Mouse (Mus musculus) lung, postnatal 10 days (tissue): ENCODE data around the gene Actn4.

ENCODE experiments used
- DNase-seq: peaks from one replicate; pipeline ENCODE4 v3.0.0; 2021

Actn4 gene

DNA sequence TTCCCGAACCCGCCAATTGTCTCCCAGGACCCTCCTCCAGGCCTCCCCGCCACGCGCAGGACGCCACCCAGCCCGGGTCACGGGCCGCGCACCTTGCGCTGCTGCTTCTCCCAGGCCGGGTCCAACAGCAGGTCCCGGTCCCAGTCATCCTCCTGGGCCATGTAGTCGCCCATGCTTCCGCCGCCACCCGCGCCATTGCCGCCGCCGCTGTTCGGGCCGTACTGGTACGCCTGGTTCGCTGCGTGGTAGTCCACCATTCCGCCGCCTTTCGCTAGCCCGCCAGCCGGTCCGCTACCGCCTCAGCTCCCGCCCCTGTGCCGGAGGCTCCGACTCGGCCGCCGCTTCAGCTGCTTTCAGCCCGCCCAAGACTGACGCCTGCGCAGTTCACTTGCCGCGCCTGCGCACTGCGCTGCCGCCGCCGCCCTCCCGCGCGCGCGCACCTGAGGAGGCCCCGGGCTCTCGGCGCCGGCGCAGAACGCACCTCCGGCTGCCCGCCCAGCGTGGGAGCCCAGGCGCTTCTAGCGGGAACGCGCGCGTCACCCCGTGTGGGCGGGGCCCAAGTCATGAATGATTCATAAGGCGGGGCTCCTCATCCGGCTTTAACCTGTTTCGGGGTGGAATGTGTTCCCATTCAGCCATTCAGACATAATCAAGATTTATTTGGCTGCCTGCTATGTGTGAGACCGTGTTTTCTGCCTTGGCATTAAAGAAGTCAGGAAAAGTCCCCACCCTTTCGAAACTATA is at the start of gene Actn4:
Gene Actn4, minus strand, starts transcription at position 414 of the 744 bp plus-strand sequence.
- peak; percentile 99 for DNase-seq

DNA sequence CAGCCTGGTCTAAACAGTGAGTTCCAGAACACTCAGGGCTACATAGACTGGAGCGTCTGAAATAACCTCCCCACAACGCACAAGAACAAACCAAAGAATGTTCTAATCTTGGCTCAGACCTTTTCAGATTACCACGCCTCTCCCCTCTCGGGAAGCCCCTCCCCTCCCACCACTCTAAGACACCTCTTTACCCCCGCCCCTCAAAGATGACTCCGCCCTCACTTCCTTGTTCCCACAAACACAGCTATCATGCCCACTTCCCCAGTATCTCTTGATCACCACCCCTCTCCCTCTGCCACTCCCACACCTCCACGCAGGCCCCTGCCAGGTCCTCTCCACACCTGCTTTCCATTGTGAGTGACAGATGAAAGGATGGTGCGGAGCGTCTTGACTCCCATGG is 46.6 kb upstream of the Actn4 start:
- DNase-seq, result peak; percentile 31

DNA sequence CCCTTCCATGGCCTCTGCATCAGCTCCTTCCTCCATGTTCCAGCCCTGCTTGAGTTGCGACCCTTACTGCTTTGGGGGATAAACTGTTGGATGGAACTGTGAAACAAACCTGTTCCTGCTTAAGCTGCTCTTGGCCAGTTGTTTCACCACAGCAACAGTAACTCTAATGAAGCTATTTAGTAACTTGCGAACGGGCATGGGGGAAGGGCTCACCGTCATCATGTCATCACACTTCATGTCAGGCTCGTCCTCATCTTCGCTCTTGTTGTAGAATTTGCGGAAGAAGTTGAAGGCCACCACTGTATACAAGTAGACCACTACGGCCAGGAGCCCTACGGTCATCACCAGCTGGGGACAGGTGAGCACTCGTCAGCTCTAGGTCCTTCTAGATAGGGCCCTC is 46.0 kb upstream of the Actn4 start:
- DNase-seq, result no peak

DNA sequence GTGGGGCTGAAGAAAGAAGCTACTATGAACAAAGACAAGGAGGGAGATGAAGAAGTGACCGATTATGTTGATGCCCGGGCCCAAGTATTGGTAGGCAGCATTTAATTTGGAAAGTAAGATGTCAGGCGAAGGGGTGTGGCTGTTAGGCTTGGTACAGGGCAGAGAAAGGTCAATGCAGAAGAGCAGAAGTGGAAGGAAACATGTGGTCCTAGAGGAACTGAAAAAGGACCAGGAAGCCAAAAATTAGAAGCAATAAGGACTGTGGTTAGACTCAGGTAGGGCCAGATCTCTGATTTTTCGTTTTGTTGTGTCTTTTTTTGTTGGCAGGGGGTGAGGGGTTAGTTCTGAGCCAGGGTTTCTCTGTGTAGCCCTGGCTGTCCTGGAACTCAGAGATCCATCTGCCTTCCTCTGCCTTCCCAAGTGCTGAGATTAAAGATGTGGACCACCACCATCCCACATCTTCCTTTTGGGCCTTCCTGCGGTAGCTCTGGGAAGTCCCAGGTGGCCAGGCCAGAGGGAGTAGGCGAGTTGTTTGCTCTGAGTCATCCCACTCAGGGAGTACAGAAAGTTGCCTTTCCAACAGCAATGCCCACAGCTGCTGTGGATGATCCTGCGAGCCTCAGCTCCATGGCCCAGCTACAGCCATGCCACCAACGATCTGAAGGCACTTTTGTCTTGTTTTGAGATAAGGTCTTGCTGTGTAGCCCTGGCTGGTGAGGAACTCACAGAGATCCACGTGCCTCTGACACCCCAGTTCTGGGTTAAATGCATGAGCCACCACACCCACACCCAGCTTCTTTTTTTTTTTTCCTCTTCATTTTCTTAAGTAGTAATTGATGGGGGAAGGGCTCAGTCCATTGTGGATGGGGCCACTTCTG is 45.3 kb upstream of the Actn4 start:
- no peak for DNase-seq

DNA sequence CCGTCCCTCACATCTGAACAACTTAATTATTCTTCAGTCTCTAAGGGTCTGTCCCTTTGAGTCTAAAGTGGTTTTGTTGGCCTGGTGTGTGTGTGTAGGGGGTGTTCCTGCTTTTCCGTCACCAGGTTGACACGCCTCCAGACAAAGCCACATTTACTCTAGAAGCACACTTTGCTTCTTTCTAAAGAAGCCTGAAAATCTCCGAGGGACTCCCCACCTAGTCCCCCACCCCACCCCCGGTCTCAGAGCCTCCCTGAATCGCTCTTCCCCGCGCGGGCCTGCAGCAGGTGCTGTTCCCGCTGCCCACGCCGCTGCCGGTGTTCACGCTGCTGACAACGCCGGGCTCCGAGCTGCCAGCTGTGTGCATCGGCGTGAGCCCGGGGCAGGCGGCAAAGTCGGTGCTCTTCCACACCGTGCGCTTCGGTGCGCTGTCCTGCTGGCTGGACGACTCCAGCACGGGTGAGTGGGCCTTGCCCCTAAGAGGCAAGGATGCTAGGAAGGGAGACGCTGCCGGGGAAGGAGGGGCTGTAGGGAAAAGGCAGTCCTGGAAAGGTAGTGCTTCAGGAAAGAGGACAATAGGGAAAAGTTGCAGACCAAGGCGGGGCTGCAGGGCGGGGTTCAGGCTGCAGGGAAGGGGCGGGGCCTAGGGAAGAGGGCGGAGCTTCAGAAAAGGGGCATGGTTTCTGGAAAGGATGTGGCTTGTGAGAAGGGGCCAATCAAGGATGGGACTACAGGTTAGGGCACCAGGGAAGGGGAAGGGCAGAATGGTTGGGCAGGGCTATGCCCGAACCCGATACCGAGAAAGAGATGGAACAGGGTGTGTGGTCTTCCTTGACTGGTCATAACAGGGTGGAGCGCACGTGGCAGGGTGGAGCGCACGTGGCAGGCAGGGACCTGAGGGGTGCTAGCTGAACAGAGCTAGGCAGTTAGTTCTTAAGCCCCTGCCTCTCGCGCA is 38.8 kb upstream of the Actn4 start:
- peak; percentile 86 for DNase-seq

DNA sequence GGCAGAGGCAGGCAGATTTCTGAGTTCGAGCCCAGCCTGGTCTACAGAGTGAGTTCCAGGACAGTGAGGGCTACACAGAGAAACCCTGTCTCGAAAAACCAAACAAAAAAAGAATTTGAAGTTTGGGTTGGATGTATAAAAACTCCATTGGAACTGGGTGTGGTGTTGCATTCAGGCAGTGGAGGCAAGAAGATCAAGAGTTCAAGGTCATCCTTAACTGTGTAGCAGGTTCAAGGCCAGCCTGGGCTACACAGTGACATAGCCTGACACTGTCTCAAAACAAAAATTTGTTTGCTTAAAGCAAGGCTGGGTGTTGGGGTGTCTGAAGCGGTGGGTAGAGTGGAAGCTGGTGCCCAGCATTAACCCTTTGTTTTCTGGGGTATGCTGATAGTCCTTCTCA is 31.3 kb upstream of the Actn4 start:
- DNase-seq, result no peak

DNA sequence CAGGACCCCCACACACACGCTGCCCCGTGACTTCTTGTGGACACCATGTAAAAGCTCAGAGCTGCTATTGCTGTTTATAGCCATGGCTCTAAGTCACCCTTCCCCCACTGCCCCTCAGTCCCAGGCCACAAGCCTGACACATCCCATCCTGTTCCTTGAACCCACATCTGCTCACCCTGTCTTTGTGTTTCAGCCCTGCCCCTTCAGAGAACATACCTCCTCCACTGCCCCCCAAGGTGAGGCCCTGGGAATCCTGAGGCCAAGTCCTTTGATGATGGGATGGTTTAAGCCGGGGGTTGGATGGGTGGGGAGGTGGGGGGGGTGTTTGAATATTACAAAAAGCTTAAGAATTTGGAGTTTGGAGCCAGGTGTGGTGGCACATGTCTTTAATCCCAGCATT is 30.9 kb upstream of the Actn4 start:
- no peak for DNase-seq

DNA sequence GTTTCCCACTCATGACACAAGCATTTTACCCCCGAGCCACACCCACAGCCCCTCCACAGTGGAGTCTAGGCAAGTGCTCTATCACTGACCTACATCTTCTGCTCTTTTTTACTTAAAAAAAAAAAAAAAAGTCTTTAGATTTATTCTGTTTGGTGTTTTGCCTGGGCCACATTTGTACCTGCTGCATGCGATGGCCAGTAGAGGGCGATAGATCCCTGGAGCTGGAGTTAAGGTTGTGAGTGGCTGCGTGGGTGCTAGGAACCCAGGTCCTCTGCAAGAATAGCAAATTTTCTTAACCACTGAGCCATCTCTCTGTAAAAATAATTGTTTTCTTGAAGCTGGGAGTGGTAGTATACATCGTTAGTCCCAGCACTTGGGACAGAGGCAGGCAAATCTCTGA is 29.5 kb upstream of the Actn4 start:
- no peak for DNase-seq

DNA sequence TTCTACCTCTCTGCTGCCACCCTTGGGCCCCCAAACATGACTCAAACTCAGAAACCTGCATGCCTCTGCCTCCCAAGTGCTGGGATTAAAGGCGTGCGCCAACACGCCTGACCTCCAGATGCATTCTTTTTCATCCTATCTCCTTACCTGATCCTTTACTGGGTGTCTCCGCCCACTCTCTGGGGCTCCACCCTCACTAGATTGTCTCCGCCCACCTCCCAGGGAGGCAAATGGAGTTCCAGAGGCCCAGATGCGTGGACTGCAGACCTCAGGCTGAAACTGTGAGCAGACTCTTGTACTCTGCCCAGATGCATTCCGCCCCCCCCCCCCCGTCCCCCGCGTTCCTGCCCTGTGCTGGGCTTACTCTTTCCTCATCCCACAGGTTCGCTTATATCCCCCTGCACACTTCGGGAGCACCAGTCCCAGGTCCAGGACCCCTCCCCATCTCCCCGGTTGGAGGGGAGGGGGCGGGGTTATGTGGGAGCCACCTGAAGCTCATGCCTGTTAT is 28.7 kb upstream of the Actn4 start:
- DNase-seq, result no peak

DNA sequence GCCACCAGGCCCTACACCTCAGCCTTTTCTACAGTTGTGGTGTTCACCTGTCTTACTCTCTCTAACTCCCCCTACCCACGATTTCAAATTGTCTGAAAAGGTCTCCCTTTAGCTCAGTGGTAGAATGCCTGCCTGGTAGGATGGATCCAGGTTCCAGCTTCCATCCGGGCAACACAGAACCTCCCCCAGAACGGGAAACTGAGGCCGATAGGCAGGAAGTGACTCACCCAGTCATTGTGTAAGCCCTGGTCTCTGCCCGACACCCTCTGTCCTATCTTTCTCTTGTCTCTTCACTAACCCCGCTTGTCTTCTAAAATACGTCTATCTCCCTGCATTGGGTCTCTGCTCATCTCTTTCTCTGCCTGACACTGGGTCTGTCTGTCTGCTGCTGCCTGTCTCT is 23.1 kb upstream of the Actn4 start:
- no peak for DNase-seq

DNA sequence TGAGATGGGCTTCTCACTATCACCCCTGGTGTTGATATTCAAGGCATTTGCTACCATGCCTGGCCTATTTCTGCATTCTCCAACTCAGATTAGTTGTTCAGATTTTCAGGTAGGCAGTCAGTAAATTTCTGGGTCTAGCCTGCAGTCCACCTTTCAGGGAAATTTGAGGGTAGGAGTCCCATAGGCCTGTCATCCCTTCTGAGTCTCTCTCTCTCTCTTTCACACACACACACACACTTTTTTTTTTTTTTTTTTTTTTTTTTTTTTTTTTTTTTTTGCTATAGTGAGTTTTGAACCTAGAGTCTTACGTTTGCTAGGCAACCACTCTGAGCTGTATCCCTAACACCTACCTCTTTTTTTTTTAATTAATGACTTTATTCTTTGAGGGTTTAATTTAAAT is 22.3 kb upstream of the Actn4 start:
- DNase-seq, result no peak

DNA sequence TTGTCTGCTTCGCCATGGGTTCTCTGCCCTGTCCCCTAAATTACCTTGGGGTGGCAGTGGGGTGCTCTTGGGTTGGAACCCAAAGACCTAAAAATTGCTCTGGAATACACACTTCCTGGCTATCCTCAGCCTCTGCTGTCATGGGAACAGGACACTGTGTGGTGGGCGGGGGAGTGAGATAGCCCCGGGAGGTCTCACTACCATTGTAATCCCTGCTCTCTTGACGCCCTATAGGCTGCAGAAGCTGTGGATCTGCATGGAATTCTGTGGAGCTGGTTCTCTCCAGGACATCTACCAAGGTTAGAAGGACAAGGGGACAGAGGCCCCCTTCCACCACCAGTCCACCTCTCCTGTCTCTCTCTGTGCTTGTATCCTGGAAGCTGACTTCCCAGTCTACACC is 21.7 kb upstream of the Actn4 start:
- no peak for DNase-seq

DNA sequence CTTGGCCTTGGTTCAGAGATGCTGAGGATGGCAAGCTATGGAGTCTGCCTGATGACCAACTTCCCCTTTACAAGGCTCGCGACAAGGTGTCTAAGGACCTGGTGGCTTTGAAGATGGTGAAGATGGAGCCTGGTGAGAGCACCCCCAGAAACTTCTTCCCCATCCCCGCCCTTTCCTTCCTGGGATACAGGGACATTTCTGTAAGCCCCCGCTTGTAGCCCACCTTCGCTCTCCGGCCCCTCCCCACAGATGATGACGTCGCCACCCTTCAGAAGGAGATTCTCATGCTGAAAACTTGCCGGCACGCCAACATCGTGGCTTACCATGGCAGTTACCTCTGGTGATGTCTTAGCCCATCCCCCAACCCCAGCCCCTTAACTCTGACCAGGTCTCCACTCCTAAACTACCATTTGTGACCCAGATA is 21.0 kb upstream of the Actn4 start:
- no peak for DNase-seq

DNA sequence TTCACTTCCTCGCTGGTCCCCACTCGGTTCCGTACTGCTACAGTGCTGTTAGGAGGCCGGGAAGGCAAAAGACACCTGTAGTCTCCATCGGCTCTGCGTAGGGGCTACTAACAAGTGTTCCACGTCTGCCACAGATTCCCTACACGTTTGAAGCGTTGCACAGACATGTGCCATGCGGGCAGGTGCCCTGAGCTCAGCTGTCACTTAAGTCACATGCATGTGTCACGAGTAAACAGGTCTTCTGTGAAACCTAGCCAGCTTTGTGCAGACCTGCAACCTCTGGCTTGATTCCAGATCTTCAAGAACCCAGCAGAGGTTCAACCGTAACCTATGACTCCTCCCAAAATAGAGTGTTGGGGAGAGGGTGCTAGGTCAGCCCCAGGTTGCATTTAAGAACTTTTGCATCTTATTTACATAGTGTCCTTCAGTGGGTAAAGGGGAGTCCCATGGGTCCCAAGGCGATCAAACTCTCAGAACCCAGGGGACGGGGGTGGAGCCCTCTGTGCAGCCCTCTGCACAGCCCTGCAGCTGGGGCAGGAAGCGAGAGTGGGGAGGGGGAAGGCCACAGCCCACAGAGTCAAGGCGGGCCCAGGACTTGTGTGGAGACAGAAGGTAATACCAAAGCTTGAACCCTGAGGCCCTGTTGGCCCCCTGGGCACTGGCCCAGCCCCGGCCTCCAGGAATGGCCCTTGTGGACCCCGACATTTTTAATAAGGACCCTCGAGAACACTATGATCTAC is 20.3 kb upstream of the Actn4 start:
- DNase-seq, result peak; percentile 55

DNA sequence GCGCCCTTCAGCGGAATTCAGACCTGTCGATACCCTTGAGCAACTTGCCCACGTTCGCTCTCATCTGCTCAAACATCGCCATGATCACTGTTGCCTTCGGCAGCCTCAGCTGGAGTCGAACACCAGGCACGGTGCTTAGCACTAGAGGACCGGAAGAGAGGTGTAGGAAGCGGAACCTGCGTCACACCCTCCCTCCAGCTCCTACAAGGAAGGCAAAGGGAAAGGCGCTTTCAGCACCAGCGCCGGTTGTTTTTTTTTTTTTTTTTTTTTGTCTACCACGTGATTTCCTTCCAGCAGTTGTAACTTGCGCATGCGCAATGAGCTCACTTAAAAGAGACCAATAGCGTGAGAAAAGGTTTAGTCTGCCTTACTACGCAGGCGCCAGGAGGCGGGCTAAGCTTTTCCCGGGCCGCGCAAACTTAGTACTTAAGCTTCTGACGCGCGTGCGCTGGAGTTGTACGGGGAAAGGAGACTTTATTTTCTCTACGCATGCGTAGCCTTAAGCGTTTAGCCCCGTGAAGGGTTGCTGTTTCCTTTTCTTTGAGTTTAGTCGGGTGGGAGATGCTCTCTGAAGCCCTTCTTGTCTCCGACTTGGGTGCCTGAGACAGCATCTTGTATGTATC is 19.6 kb upstream of the Actn4 start, which contains the start of the genes Eif3k and Map4k1:
Gene Eif3k, minus strand, starts transcription at position 214 of the 623 bp plus-strand sequence.
Gene Map4k1, plus strand, starts transcription at position 400 of the 623 bp plus-strand sequence.
- peak; percentile 98 for DNase-seq

DNA sequence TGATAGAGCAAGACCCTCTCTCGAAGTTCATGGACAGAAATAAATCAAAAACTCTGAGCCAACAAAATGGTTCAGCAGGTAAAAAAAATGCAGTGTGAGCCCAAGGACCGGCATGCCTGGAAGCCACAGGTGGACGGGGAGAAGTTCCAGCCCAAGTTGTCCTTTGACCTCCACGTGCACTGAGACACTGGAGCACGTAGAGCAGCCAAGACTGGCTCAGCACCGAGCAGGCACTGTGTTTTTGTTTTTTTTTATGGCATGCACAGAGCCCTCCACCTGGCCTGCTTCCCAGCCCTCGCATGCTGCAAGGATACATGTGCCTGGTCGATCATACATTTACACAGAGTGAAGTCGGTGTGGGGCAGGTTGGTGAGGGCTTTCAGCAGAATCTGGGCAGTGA is 15.4 kb upstream of the Actn4 start:
- no peak for DNase-seq

DNA sequence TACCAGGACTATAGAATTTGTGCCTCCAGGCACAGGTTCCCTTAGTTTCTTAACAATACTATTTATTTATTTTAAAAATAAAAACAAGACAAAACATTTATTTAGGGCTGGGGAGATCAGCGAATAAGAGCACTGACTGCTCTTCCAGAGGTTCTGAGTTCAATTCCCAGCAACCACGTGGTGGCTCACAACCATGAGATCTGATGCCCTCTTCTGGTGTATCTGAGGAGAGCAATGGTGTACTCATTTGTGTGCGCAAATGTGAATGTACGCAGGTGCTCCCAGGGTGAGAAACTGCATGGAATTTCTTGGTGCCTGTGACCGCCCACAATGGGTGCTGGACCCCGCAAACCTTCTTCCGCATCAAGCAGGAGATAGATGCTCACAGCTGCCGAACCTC is 10.9 kb upstream of the Actn4 start:
- peak; percentile 31 for DNase-seq

DNA sequence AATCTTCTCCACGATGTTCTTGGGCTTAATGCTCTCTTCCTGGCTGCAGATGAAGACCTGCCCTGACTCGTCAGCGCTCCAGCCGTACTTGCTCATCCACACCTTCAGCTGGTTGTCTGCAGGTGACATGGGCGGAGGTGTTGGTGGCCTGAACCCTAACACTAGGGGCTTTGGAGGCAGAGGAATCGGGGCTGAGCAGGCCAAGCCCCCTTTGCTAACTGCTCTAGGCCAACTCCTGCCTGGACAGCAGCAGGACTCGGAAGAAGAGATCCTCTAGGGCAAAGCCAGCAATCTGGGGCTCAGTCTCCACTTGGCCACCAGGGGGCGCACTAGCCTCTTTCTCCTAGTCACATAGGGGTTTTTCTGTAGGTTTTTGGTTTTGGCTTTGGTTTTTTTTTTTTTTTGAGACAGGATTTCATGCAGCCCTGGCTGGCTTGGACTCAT is 10.4 kb upstream of the Actn4 start:
- DNase-seq, result peak; percentile 88

DNA sequence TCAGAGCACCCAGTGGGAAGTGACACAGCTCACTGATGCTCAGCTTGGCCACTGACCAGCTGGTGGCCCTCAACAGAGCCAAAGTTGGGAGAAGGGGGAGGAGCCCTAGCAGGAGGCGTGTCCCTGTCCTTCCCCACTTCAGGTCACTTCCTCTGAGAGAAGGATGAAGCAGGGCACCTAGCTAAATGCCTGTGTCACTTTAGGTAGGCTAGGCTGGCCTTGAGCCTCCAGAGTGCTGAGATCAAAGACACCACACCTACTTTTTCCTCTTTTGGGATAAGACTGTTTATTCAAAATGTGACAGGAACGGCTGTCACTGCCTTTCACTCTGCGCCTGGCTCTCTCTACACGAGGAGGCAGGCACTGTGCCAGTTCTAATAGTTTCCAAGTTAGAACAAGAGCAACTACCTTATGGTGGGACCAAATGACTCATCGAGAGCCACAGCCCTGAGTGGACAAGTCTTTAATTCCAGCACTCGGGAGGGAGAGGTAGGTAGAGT is 9.7 kb upstream of the Actn4 start:
- peak; percentile 83 for DNase-seq

DNA sequence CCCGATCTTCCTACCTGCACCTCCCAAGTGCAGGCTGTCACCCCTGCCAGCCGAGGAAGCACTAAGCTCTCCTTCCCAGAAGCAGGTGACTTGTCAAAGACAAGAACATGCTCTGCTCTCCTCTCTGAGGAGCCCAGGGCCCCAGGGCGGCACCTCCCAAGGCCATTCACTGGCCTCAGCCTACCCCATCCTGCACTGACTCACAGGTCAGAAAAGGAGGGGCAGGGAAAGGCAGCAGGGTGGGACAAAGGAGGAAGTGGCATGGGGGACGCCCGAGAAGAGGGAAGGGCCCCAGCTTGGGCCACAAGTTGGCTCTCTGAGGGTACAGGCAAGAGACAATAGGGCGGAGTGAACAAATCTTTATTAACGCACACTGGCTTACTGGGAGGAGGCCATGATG is 8.9 kb upstream of the Actn4 start:
- DNase-seq, result no peak
